Mouse (Mus musculus) testis, adult 2 months (tissue): ENCODE measurements around the gene Bach2.

Experiments
- CTCF ChIP-seq: fragments of 200-500 bp; IDR thresholded peaks from 2 replicates; pipeline ENCODE4 v1.5.1; 2012; ENCODE audit warnings: low read depth, mild to moderate bottlenecking, inconsistent platforms, low read length, moderate library complexity; ENCODE audit not compliant: control insufficient read depth, insufficient read depth, insufficient replicate concordance
- POLR2A ChIP-seq: fragments of 200-500 bp; IDR thresholded peaks from 2 replicates; pipeline ENCODE4 v1.6.1; 2012; ENCODE audit warnings: low read depth, mild to moderate bottlenecking, inconsistent platforms, low read length, moderate library complexity; ENCODE audit not compliant: control insufficient read depth

GRCm38 (mm10) chr4:32525000-32525399 is 286.4 kb downstream of the Bach2 start:
- TF ChIP-seq CTCF (no peak), POLR2A (no peak)
